Mouse (Mus musculus) bone marrow macrophage, adult 2 months (primary cell): ENCODE measurements around the gene Clca4b.

Experiments
- CTCF ChIP-seq: IDR thresholded peaks from 2 replicates; pipeline ENCODE4 v1.5.1; 2012; ENCODE audit warnings: low read depth, mild to moderate bottlenecking, low read length, moderate library complexity
- POLR2A ChIP-seq: IDR thresholded peaks from 2 replicates; pipeline ENCODE4 v1.6.1; 2012; ENCODE audit warnings: mild to moderate bottlenecking, low read depth, low read length, borderline replicate concordance

- TF ChIP-seq POLR2A = no peak
- TF ChIP-seq CTCF = no peak
These were observed 45.3 kb upstream of the Clca4b start for GRCm38 (mm10) chr3:144977631-144978030.
